Mouse (Mus musculus): Measurements from ENCODE around the gene Cnnm2. TPM values are rescaled to one million over a fixed set of nuclear protein-coding genes. Genes with fewer than 3 reads are reported as not detected.
"Not testable (repeated sequence)": the region's sequence is repeated elsewhere in the genome, so short reads cannot be mapped to it uniquely, and the experiment has no call there.

Gene Cnnm2
- total RNA-seq, 2 experiments from 2014 or later = 5.5 to 8.0 TPM

DNA sequence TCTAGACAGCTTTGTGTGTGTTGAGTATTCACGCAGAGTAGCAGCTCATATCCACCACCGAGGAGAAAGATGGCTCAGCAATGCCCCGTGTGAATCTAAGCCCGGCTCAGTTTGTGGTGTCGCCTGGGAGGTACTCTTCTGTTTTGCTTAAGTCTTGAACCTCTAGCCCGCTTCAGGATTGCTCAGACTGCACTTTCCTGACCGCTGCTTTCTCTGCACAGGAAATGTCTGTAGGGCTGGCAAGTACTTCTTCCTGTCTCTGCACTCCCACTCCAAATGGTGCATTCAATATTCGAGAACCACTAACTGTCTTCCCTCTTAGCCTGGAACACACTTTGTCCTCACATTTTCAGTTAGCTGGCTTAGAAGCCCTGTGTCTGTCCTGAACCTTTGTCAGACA is 2.3 kb upstream of the Cnnm2 start:
- no peak for ATAC-seq (replicated peaks; ENCODE audit: poor library complexity)

DNA sequence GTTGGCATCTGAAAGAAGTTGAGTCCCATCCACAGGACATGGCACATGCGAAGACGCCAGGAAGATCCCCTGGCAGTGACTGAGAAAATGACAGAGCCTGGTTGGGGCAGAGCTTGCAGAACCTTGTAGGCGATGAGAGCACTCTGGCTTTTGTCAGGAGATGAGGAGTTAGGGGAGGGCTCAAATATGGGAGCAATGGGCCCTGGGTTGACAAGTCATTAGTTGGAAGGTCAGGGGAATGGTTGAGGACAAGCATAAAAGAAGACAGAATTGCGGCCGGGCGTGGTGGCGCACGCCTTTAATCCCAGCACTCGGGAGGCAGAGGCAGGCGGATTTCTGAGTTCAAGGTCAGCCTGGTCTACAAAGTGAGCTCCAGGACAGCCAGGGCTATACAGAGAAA is 1.5 kb upstream of the Cnnm2 start:
- not testable (repeated sequence) for ATAC-seq (replicated peaks; ENCODE audit: poor library complexity)

DNA sequence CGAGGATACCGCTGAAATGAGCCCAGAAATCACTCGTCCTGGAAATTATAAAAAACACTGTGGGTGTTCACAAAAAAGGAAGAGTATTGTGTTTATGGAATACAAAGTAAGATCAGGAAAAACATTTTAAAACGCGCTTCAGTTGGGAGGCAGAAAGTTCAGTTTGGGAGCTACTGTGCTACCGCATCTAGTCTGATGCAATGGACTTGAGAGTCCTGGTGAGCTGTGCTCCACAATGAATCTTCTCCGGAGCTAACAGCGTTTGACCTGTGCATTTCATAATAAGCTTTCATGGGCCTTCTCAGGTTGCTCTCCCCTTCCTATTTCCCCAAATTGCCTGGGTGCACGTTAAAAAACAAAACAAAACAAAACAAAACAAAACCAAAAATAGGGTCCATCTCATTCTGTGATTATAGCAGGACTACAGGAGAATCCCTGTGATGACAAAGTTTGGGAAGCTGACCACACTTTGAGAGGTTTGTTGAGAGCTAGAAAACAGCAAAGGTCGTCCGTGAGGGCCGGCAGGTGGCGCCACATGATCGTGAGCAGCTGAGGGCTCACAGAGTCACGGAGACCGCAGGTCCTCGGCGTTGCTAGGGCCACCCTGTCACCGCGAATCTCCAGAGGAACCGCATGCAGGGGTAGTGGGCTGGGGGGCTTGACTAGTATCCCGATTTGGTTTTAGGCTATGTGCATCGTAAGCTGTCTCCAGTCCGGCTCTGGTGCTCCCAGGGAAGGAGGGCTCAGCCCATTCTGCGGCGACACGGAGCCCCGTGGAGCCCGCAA is 828 bp upstream of the Cnnm2 start:
- peak; percentile 59 for ATAC-seq (replicated peaks; ENCODE audit: poor library complexity)

DNA sequence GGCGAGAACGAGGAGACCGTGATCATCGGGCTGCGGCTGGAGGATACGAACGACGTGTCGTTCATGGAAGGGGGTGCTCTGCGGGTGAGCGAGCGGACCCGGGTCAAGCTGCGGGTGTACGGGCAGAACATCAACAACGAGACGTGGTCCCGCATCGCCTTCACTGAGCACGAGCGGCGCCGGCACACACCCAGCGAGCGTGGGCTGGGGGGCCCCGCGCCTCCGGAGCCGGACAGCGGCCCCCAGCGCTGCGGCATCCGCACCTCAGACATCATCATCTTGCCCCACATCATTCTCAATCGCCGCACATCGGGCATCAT is 535 bp downstream of the Cnnm2 start:
- no peak for ATAC-seq (replicated peaks; ENCODE audit: poor library complexity)

DNA sequence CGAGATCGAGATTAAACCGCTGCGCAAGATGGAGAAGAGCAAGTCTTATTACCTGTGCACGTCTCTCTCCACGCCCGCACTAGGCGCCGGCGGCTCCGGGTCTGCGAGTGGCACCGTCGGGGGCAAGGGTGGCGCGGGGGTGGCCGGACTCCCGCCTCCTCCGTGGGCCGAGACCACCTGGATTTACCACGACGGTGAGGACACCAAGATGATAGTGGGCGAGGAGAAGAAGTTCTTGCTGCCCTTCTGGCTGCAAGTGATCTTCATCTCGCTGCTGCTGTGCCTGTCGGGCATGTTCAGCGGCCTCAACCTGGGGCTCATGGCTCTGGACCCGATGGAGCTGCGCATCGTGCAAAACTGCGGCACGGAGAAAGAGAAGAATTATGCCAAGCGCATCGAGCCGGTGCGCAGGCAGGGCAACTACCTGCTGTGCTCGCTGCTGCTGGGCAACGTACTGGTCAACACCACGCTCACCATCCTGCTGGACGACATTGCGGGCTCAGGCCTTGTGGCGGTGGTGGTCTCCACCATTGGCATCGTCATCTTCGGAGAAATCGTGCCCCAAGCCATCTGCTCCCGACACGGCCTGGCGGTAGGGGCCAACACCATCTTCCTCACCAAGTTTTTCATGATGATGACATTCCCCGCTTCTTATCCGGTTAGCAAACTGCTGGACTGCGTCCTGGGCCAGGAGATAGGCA is 1.0 kb downstream of the Cnnm2 start:
- ATAC-seq (replicated peaks; ENCODE audit: poor library complexity) = no peak

DNA sequence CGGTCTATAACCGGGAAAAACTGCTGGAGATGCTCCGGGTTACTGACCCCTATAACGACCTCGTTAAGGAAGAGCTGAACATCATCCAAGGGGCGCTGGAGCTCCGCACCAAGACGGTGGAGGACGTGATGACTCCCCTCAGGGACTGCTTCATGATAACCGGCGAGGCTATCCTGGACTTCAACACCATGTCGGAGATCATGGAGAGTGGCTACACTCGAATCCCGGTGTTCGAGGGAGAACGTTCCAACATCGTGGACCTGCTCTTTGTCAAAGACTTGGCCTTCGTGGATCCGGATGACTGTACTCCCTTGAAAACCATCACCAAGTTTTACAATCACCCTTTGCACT is 1.6 kb downstream of the Cnnm2 start:
- ATAC-seq (replicated peaks; ENCODE audit: poor library complexity) = no peak

DNA sequence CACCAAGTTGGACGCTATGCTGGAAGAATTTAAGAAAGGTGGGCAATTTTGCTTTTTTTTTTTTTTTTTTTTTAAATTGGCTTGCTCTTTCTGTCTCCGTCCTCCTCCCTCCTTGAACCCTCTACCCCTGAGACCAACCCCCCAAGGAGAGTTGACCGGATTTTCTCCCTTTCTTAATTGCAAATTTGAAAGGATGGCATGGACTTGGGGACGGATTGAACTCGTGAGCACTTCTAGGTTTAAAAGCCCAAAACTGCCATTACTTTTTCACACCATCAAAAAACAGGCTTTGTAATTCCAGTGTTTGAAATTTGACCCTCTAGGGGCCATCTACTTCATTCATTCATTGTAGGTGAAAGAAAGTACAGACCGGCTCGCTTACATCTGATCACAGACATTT is 2.0 kb downstream of the Cnnm2 start:
- ATAC-seq (replicated peaks; ENCODE audit: poor library complexity) = no peak

DNA sequence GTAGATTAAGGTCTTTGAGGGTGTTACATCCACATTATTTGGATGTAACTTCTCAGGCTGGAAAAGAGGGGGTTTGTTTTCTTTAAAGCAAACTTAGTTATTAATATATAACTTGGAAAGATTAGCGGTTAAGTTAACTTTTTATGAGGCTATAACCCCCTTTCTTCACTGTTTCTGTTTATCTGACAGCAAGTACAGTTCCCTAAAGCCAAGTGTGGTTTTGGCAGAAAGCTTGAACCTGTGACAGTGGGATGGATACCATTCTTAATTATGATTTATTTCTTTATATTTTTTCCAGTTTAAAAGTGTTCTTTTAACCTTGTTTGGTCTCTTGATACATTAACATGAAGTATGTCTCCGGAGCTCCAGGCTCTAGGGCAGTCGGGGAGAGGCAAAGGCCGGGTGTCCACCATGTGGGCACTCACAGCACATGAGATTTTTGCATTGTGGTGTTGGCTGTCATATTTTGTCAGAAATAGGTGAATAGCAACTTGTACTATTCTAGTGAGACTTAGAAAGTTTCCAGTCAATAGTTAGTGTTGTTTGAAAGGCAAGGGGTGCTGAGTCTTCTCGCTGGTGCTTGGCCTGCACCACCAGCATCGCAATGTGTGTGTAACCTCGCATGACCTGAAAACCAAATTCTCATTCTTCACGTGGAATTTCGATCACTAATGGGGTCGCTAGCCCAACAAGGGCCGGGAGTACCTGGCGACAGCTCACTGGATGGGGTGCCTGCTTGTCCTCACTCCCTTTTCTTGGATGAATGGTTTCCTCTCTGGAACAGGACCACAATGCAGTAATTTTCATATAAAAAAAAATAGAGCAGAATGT is 2.8 kb downstream of the Cnnm2 start:
- no peak for ATAC-seq (replicated peaks; ENCODE audit: poor library complexity)

DNA sequence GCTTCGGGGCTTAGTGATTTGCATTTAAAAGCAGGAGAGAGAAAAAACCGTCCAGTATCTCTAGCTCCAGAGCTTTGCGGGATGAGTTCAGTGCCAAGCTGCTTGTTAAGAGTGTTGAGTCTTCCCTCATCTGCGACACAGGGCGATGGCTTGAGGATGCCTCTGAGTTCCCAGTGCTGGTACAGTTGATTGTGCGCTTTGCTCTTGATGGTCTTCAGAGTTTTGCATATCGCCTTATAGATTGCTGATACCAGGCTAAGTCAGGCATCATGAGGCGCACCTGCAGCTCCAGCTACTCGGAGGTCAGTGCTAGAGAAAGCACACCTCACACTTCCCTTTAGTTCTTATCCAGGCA is 3.3 kb downstream of the Cnnm2 start:
- ATAC-seq (replicated peaks; ENCODE audit: poor library complexity) = no peak

DNA sequence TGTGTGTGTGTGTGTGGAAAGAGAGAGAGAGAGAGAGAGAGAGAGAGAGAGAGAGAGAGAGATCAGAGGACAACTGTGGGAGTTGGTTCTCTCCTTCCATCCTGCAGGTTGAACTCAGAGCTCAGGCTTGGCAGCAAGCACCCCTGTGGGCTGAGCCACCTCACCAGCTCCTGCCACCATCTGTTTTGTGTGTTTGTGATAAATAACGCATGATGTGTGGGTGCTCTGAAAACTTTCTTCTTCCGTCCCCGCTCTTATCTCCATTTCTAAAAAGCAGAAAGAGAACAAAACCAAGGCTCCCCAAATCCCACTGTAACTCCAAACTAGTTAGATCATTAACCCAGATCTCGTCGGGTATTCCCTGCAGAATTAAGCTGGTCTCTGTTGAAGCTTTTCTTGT is 4.7 kb downstream of the Cnnm2 start:
- ATAC-seq (replicated peaks; ENCODE audit: poor library complexity) = peak; percentile 33

DNA sequence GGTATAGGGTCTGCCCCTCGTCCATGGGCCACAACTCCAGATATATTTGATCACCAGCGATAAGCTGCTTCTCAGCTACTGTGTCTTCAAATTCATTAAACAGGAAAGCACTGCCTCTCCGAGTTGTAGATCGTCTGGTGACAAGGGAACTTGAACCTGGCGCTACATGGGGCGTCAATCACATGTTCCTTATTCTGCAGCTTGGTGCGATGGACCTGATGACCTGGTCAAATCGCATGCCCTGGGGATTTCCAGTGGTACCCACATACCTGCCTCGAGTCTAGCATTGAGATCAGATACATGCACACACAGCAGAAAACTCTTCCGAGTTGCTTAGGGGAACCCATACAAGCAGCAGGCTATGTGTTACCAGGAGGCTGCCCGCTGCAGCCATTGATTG is 8.4 kb downstream of the Cnnm2 start:
- ATAC-seq (replicated peaks; ENCODE audit: poor library complexity) = no peak

DNA sequence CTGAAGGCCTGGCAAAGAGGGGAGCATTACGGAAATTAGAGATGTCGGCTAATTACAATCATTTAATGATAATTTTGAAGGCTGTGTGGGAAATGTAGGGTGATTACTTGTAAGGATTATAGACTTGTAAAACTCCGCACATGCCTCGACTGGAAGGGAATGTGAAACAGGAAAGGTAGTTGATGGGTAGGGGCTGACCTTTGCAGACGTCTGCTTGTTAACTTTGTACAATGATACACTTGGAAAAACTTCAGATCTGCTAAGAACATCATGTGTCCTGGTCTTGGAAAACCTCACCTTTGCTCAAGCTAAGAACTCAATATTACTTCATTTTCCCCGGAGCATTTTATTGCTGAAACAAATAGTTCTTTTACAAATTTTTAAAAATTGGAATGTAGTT is 10.4 kb downstream of the Cnnm2 start:
- no peak for ATAC-seq (replicated peaks; ENCODE audit: poor library complexity)

DNA sequence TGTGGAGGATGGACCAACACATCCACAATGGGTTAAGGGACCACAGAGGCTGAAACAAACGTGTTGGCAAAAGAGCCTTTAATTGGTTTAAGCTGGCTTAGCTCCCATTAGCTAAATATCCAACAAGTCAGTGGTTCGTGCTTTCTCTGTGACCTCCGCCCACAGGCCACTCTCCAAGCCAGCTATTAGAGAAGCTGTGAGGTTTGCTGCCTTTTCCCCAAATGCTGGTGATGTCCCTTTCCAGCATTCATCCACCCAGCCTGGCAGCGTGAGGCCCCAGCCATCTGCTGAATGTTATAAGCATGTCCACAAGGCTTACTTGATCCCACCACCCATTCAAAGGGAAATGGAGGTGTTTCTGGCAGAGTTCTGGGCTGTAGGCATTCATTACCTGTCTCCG is 15.0 kb downstream of the Cnnm2 start:
- ATAC-seq (replicated peaks; ENCODE audit: poor library complexity) = no peak

DNA sequence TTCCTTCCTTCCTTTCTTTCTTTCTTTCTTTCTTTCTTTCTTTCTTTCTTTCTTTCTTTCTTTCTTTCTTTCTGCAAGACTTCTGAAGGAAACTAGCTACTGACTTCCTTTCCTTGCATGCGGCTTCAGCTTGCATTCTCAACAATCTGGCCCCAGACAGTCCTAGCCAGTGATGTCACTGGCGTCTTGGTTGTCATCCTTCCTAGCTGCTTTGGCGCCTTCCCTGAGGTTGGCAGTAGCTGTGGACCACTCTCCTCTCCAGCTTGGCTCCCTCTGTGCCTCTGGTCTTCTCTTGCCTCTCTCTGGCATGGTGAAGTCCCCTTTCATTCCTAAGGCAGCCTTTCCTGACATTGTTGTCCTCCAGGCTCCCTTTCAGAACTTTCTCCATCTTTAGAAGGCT is 15.5 kb downstream of the Cnnm2 start:
- ATAC-seq (replicated peaks; ENCODE audit: poor library complexity) = no peak

DNA sequence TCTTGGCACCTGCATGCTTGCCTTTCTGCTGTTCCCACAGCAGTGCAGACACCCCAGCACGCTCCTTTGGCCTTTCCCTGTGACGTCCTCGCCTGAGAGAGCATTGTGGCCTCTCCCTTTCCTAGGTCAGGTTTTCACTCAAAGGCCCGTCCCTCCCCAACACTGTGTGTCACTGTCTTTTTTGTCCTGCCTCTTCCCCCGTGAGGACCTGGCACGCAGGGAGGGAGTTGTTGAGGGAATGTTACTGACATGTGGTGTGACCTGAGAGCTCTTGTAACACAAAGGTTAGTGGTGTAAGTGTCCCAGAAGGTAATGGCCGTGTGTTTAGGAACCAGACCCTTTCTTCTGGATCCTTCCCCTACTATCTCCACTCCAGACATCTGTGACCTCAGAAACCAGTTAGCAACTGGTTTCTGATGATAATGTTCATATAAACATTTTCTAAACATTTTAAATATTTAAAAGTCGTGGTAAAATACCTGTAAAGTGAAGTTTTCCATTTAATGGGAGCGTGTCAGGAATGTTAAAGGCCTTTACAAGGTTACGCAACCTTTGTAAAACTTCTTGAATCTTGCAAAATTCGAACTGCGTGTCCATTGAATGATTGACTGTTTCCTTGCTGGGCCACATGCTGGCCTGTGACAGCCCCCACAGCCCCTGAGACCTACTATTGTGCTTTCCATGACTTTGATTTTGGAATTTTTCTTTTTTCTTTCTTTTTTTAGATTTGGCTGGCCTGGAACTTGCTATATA is 16.7 kb downstream of the Cnnm2 start:
- ATAC-seq (replicated peaks; ENCODE audit: poor library complexity) = 0 out of 2 replicates have a peak, but pooled peaks have one; percentile 44

DNA sequence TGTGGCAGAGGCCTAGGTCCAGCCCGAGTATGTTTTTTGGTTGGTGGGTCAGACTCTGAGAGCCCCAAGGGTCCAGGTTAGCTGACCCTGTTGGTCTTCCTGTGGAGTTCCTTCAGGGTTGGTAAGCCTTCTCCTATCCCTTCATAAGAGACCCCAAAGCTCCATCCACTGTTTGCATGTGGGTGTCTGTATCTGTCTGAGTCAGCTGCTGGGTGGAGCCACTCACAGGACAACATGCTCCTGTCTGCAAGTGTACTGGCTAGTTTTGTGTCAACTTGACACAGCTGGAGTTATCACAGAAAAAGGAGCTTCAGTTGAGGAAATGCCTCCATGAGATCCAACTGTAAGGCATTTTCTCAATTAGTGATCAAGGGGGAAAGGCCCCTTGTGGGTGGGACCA is 17.7 kb downstream of the Cnnm2 start:
- ATAC-seq (replicated peaks; ENCODE audit: poor library complexity) = not testable (repeated sequence)

DNA sequence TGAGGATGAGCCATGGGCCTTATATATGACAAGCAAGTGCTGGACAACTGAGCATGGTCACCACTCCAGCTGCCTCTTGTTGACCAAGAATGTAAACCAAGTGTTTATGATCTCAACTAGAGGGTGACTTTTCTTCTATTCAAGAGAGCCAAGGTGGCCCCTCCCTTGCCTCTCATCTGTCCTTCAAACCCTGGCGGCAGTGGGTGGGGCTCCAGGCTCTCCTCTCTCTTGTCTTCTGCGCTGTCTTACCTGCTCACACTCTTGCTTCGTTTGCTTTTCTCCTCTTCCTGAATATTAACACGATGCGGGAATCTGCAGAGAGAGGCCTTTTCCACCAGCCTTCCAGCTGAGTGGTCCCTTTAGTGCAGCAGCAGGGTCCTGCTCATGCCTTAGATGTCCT is 22.6 kb downstream of the Cnnm2 start:
- peak; percentile 53 for ATAC-seq (replicated peaks; ENCODE audit: poor library complexity)

DNA sequence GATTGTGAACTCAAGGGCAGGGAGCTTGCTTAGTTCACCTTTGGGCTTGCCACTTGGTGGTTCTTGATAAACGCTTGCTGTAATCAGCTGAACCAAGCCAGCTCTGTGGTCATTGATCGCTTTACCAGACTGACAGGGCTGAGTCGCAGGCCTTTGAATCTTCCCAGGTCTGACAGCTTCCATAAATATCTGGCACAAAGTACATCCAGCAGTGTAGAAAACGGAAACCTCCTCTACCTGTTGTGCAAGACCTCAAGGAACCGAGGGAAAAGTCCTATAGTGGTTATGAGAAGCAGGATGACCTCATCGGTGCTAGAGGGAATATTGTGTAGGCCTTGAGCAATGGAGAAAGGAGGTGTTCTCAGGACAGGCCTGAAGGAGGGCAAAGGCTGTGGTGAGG is 23.1 kb downstream of the Cnnm2 start:
- peak; percentile 85 for ATAC-seq (replicated peaks; ENCODE audit: poor library complexity)

DNA sequence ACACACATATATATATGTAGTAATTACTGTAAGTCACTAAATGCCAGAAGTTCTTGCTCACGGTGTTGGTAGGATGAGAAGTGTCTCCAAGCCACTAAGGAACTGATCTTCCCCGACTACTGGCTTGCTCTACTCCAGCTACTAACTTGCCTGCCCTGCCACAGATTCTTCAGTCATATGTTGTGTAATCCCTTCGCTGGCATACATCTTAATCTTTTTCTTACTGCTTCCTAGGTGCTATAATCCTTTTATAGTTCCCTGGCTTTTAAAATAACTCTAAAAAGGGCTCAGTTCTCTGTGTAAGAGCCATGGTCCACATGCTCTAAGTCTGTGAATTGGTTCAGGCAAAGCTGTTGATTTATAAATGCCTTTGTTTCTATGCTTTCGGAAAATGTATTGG is 24.2 kb downstream of the Cnnm2 start:
- ATAC-seq (replicated peaks; ENCODE audit: poor library complexity) = no peak

DNA sequence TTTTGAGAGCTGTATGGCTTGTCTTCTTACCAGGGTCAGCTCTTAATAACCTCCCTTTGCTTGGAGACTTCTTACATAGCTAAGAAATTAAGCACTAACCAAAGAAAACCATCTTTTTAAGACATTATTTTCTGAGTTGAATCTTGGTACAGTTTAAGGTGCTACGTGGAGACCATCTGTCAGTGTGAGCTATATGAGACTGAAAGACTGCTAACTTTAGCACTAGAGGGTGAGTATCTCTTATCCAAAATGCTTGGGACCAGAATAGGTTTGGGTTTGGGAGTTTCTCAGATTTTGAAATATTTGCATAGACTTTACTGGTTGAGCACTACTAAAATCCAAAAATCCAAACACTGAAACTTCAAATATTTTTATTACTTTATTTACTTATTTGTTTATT is 28.4 kb downstream of the Cnnm2 start:
- no peak for ATAC-seq (replicated peaks; ENCODE audit: poor library complexity)

DNA sequence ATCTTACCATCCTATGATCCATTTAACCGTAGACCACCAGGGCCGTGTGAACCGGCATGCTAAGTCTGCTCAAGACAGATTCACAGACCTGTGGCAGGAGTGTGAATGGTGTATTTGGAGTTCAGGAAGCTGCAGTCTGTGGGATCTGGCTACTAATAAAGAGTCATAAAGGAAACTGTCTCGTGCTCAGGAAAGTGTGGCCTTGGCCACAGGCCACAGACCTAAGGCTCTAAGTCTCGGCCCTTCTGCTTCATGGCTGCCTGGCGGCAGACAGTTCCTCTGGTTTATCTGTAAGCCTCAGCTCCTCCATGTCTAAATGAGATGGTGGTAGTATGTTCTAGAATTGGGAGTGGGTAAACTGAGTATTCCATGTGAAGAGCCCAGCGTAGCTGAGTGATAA is 30.0 kb downstream of the Cnnm2 start:
- ATAC-seq (replicated peaks; ENCODE audit: poor library complexity) = peak; percentile 62
